Mouse (Mus musculus) heart, embryonic 16.5 days (tissue): ENCODE results near the gene Smad5. TPM values are rescaled to one million over a fixed set of nuclear protein-coding genes. Genes with fewer than 3 reads are reported as not detected.

Experiments used
- ATAC-seq: fragments of 200-750 bp; cut with Nextera tagmentation; replicated peaks from 2 replicates; pipeline ENCODE4 v1.8.0; 2017; ENCODE audit warnings: moderate number of reproducible peaks; ENCODE audit not compliant: insufficient read depth, low FRiP score; ENCODE audit errors: extremely low read depth
- H3K27ac ChIP-seq: fragments of 300-500 bp; sonication (generic); 2 replicates; pipeline ENCODE4 v1.5.1; 2014; ENCODE audit warnings: mild to moderate bottlenecking, low read length, control low read depth, moderate library complexity
- H3K27me3 ChIP-seq: fragments of 300-500 bp; sonication (generic); 2 replicates; pipeline ENCODE4 v1.6.1; 2014; ENCODE audit warnings: low read length, mixed read lengths; ENCODE audit not compliant: control insufficient read depth, insufficient read depth
- H3K36me3 ChIP-seq: fragments of 300-500 bp; sonication (generic); 2 replicates; pipeline ENCODE4 v1.6.1; 2014; ENCODE audit not compliant: control insufficient read depth, insufficient read depth
- H3K4me1 ChIP-seq: fragments of 300-500 bp; sonication (generic); 2 replicates; pipeline ENCODE4 v1.6.1; 2014; ENCODE audit warnings: low read length, mixed read lengths; ENCODE audit not compliant: control insufficient read depth, insufficient read depth
- H3K4me2 ChIP-seq: fragments of 300-500 bp; sonication (generic); 2 replicates; pipeline ENCODE4 v1.6.1; 2014; ENCODE audit warnings: low read depth, mild to moderate bottlenecking, control low read depth, low read length
- H3K4me3 ChIP-seq: fragments of 300-500 bp; sonication (generic); 2 replicates; pipeline ENCODE4 v1.5.1; 2014; ENCODE audit warnings: mild to moderate bottlenecking, control low read depth, low read length
- H3K9ac ChIP-seq: fragments of 300-500 bp; sonication (generic); 2 replicates; pipeline ENCODE4 v1.6.1; 2014; ENCODE audit warnings: low read length, control low read depth
- H3K9me3 ChIP-seq: fragments of 300-500 bp; sonication (generic); replicated peaks from 2 replicates; pipeline ENCODE4 v1.6.1; 2016; ENCODE audit warnings: low read length; ENCODE audit not compliant: control insufficient read depth
- WGBS: fragments of 180-500 bp; shearing (Covaris S2); extraction: QIAGEN DNeasy Blood & Tissue Kit; methylation state at CpG from one replicate; pipeline ENCODE4 v1.1.7; 2014; 5-methylcytosine and 5-hydroxymethylcytosine counted together
- polyA plus RNA-seq: library from polyadenylated mRNA; unstranded; fragments of >200 nt; fragmentation: Nextera tagmentation; extraction: Ambion mirVana; gene quantifications from 2 replicates; pipeline ENCODE4 v1.2.1, GENCODE M21; 2015

The Smad5 gene
- polyA plus RNA-seq, 1 experiment from 2014 or later: 16.7 TPM

GRCm38 (mm10) chr13:56697171-56697570 is 5.6 kb upstream of the Smad5 start:
- Histone ChIP-seq H3K9me3 (no peaks in the 10 kb centered on the region; the same call in 1 of the 2 replicates), H3K36me3 (no peaks in the 10 kb centered on the region), H3K4me1 (peaks cover 19% of the 10 kb centered on the region), H3K27me3 (no peaks in the 10 kb centered on the region), H3K4me3 (no peak overlapping the region), H3K4me2 (no peak overlapping the region), H3K27ac (no peak overlapping the region), H3K9ac (no peak overlapping the region)
- WGBS: 93% methylated on average over 2 of the region's 2 CpGs
- ATAC-seq: no peak

- Histone ChIP-seq H3K27ac (peak overlapping the region; percentile 58; the same call in 1 of the 2 replicates), H3K9me3 (no peaks in the 10 kb centered on the region; the same call in 1 of the 2 replicates), H3K27me3 (no peaks in the 10 kb centered on the region), H3K4me1 (peaks cover 21% of the 10 kb centered on the region), H3K4me3 (no peak overlapping the region), H3K4me2 (peak overlapping the region; percentile 28), H3K36me3 (no peaks in the 10 kb centered on the region), H3K9ac (0 out of 2 replicates have a peak overlapping the region, but pooled peaks have one; percentile 13)
- 27% methylated on average over 9 of the region's 9 CpGs for WGBS
- ATAC-seq: no peak
Observed at GRCm38 (mm10) chr13:56698391-56698790, 4.4 kb upstream of the Smad5 start.

GRCm38 (mm10) chr13:56699370-56699769 is 3.4 kb upstream of the Smad5 start:
- WGBS: 93% methylated on average over 2 of the region's 2 CpGs
- Histone ChIP-seq H3K4me2 (no peak overlapping the region), H3K27ac (no peak overlapping the region), H3K4me1 (peaks cover 27% of the 10 kb centered on the region), H3K9ac (no peak overlapping the region), H3K4me3 (no peak overlapping the region), H3K36me3 (no peaks in the 10 kb centered on the region), H3K9me3 (no peaks in the 10 kb centered on the region; the same call in 1 of the 2 replicates), H3K27me3 (no peaks in the 10 kb centered on the region)
- ATAC-seq: no peak

- no peak overlapping the region for H3K9ac ChIP-seq
- H3K36me3 ChIP-seq: no peaks in the 10 kb centered on the region
- ATAC-seq: no peak
- H3K4me2 ChIP-seq: no peak overlapping the region
- H3K4me1 ChIP-seq: peaks cover 42% of the 10 kb centered on the region
- no peak overlapping the region for H3K27ac ChIP-seq
- H3K27me3 ChIP-seq: no peaks in the 10 kb centered on the region
- WGBS: 39% methylated on average over 1 of the region's 1 CpGs
- no peak overlapping the region for H3K4me3 ChIP-seq
- H3K9me3 ChIP-seq: no peaks in the 10 kb centered on the region; the same call in 1 of the 2 replicates
Observed at GRCm38 (mm10) chr13:56700981-56701380, 1.8 kb upstream of the Smad5 start.

- Histone ChIP-seq H3K4me2 (peak overlapping the region; percentile 82), H3K27me3 (no peaks in the 10 kb centered on the region), H3K4me1 (peaks cover 44% of the 10 kb centered on the region), H3K9ac (no peak overlapping the region), H3K36me3 (no peaks in the 10 kb centered on the region), H3K9me3 (no peaks in the 10 kb centered on the region; the same call in 1 of the 2 replicates), H3K27ac (no peak overlapping the region; the same call in 1 of the 2 replicates), H3K4me3 (no peak overlapping the region)
- 62% methylated on average over 10 of the region's 10 CpGs for WGBS
- no peak for ATAC-seq
Observed at GRCm38 (mm10) chr13:56701924-56702323, 886 bp upstream of the Smad5 start.

GRCm38 (mm10) chr13:56703222-56703870 is 536 bp downstream of the Smad5 start:
- no peaks in the 10 kb centered on the region; the same call in 1 of the 2 replicates for H3K9me3 ChIP-seq
- peak overlapping the region; percentile 98 for H3K27ac ChIP-seq
- no peaks in the 10 kb centered on the region for H3K36me3 ChIP-seq
- peak overlapping the region; percentile 80 for H3K4me3 ChIP-seq
- peak overlapping the region; percentile 82 for H3K4me2 ChIP-seq
- WGBS: 0% methylated on average over 71 of the region's 80 CpGs
- no peaks in the 10 kb centered on the region for H3K27me3 ChIP-seq
- peak; percentile 67 for ATAC-seq
- H3K4me1 ChIP-seq: peaks cover 41% of the 10 kb centered on the region
- peak overlapping the region; percentile 94 for H3K9ac ChIP-seq

- WGBS: 2% methylated on average over 11 of the region's 11 CpGs
- Histone ChIP-seq H3K9ac (peak overlapping the region; percentile 94), H3K27ac (peak overlapping the region; percentile 98), H3K27me3 (no peaks in the 10 kb centered on the region), H3K36me3 (no peaks in the 10 kb centered on the region), H3K4me2 (peak overlapping the region; percentile 82), H3K4me3 (peak overlapping the region; percentile 80), H3K4me1 (peaks cover 40% of the 10 kb centered on the region), H3K9me3 (no peaks in the 10 kb centered on the region; the same call in 1 of the 2 replicates)
- 0 out of 2 replicates have a peak, but pooled peaks have one; percentile 3 for ATAC-seq
Observed at GRCm38 (mm10) chr13:56703871-56704321, 1.1 kb downstream of the Smad5 start.

GRCm38 (mm10) chr13:56704596-56704995 is 1.8 kb downstream of the Smad5 start:
- Histone ChIP-seq H3K4me2 (peak overlapping the region; percentile 82), H3K27ac (no peak overlapping the region), H3K36me3 (no peaks in the 10 kb centered on the region), H3K27me3 (no peaks in the 10 kb centered on the region), H3K9me3 (no peaks in the 10 kb centered on the region), H3K4me1 (peaks cover 40% of the 10 kb centered on the region), H3K4me3 (peak overlapping the region; percentile 80), H3K9ac (peak overlapping the region; percentile 94)
- ATAC-seq: no peak
- 41% methylated on average over 2 of the region's 2 CpGs for WGBS

- Histone ChIP-seq H3K9ac (no peak overlapping the region), H3K9me3 (no peaks in the 10 kb centered on the region), H3K36me3 (no peaks in the 10 kb centered on the region), H3K4me1 (peaks cover 41% of the 10 kb centered on the region), H3K27ac (no peak overlapping the region), H3K4me2 (no peak overlapping the region), H3K27me3 (no peaks in the 10 kb centered on the region), H3K4me3 (no peak overlapping the region)
- no peak for ATAC-seq
- WGBS: 80% methylated on average over 4 of the region's 4 CpGs
Observed at GRCm38 (mm10) chr13:56707111-56707510, 4.3 kb downstream of the Smad5 start.
